Mouse (Mus musculus): ENCODE measurements at regions not wholly inside any gene's neighbourhood (a gene's known extent, or its start where the extent isn't known, plus 50 kb on each side); places are given as distances from the start of the nearest gene placed in this dataset.

GRCm38 (mm10) chr4:72382517-72383147, 181.9 kb upstream of the Tle1 start:
- Histone ChIP-seq H3K27me3 (ENCODE audit: insufficient read depth, low read length) (no peaks in the 10 kb centered on the region; the same call in 1 of the 2 replicates), H3K36me3 (ENCODE audit: insufficient read depth, low read length) (no peaks in the 10 kb centered on the region), H3K9ac (replicated peaks; ENCODE audit: low read length, poor library complexity, severe bottlenecking) (no peak overlapping the region), H3K4me2 (ENCODE audit: low read depth, low read length, poor library complexity, severe bottlenecking) (peak overlapping the region; percentile 30), H3K4me3 (ENCODE audit: low read depth, low read length) (no peak overlapping the region), H3K27ac (ENCODE audit: low read depth, low read length) (no peak overlapping the region), H3K4me1 (ENCODE audit: insufficient read depth, low read length) (no peaks in the 10 kb centered on the region), H3K9me3 (ENCODE audit: low read length) (no peaks in the 10 kb centered on the region)
- DNase-seq (ENCODE audit: low spot score) (peak; percentile 55), ATAC-seq (ENCODE audit: low FRiP score) (peak; percentile 80)
- no peak for TF ChIP-seq CTCF (IDR thresholded peaks at IDR 0.05)
- 20% methylated on average over 11 of the region's 11 CpGs for WGBS

- H3K4me2 ChIP-seq (ENCODE audit: low read depth, low read length, poor library complexity, severe bottlenecking), result no peak overlapping the region
- no peaks in the 10 kb centered on the region for H3K4me1 ChIP-seq (ENCODE audit: insufficient read depth, low read length)
- ATAC-seq (ENCODE audit: low FRiP score) (no peak), DNase-seq (ENCODE audit: low spot score) (no peak)
- no peaks in the 10 kb centered on the region for H3K36me3 ChIP-seq (ENCODE audit: insufficient read depth, low read length)
- H3K4me3 ChIP-seq (ENCODE audit: low read depth, low read length), result no peak overlapping the region
- WGBS, result 43% methylated on average over 6 of the region's 6 CpGs
- no peak overlapping the region for H3K27ac ChIP-seq (ENCODE audit: low read depth, low read length)
- H3K27me3 ChIP-seq (ENCODE audit: insufficient read depth, low read length), result no peaks in the 10 kb centered on the region; the same call in 1 of the 2 replicates
- H3K9me3 ChIP-seq (ENCODE audit: low read length), result no peaks in the 10 kb centered on the region
- no peak overlapping the region for H3K9ac ChIP-seq (replicated peaks; ENCODE audit: low read length, poor library complexity, severe bottlenecking)
- no peak for TF ChIP-seq CTCF (IDR thresholded peaks at IDR 0.05)
These were observed 181.0 kb upstream of the Tle1 start for GRCm38 (mm10) chr4:72381742-72382141.

- WGBS, result 25% methylated on average over 3 of the region's 3 CpGs
- no peaks in the 10 kb centered on the region; the same call in 1 of the 2 replicates for H3K27me3 ChIP-seq (ENCODE audit: insufficient read depth, low read length)
- H3K9ac ChIP-seq (replicated peaks; ENCODE audit: low read length, poor library complexity, severe bottlenecking), result no peak overlapping the region
- H3K36me3 ChIP-seq (ENCODE audit: insufficient read depth, low read length), result no peaks in the 10 kb centered on the region
- H3K4me2 ChIP-seq (ENCODE audit: low read depth, low read length, poor library complexity, severe bottlenecking), result no peak overlapping the region
- no peak overlapping the region for H3K27ac ChIP-seq (ENCODE audit: low read depth, low read length)
- H3K9me3 ChIP-seq (ENCODE audit: low read length), result no peaks in the 10 kb centered on the region
- DNase-seq (ENCODE audit: low spot score), result peak; percentile 57
- TF ChIP-seq CTCF (IDR thresholded peaks at IDR 0.05), result no peak
- H3K4me3 ChIP-seq (ENCODE audit: low read depth, low read length), result no peak overlapping the region
- H3K4me1 ChIP-seq (ENCODE audit: insufficient read depth, low read length), result no peaks in the 10 kb centered on the region
- no peak for ATAC-seq (ENCODE audit: low FRiP score)
These were observed 180.4 kb upstream of the Tle1 start for GRCm38 (mm10) chr4:72381116-72381515.

- DNase-seq (ENCODE audit: low spot score) (no peak), ATAC-seq (ENCODE audit: low FRiP score) (no peak)
- Histone ChIP-seq H3K27me3 (ENCODE audit: insufficient read depth, low read length) (no peaks in the 10 kb centered on the region), H3K36me3 (ENCODE audit: insufficient read depth, low read length) (no peaks in the 10 kb centered on the region), H3K4me2 (ENCODE audit: low read depth, low read length, poor library complexity, severe bottlenecking) (no peak overlapping the region), H3K4me3 (ENCODE audit: low read depth, low read length) (no peak overlapping the region), H3K9ac (replicated peaks; ENCODE audit: low read length, poor library complexity, severe bottlenecking) (no peak overlapping the region), H3K27ac (ENCODE audit: low read depth, low read length) (no peak overlapping the region), H3K9me3 (ENCODE audit: low read length) (no peaks in the 10 kb centered on the region), H3K4me1 (ENCODE audit: insufficient read depth, low read length) (no peaks in the 10 kb centered on the region)
- no peak for TF ChIP-seq CTCF (IDR thresholded peaks at IDR 0.05)
- WGBS, result 83% methylated on average over 1 of the region's 1 CpGs
These were observed 178.8 kb upstream of the Tle1 start for GRCm38 (mm10) chr4:72379515-72379914.

- no peak overlapping the region for H3K4me3 ChIP-seq (ENCODE audit: low read depth, low read length)
- H3K4me2 ChIP-seq (ENCODE audit: low read depth, low read length, poor library complexity, severe bottlenecking), result no peak overlapping the region
- no peak overlapping the region for H3K9ac ChIP-seq (replicated peaks; ENCODE audit: low read length, poor library complexity, severe bottlenecking)
- H3K4me1 ChIP-seq (ENCODE audit: insufficient read depth, low read length), result no peaks in the 10 kb centered on the region
- no peaks in the 10 kb centered on the region for H3K27me3 ChIP-seq (ENCODE audit: insufficient read depth, low read length)
- H3K36me3 ChIP-seq (ENCODE audit: insufficient read depth, low read length), result no peaks in the 10 kb centered on the region
- no peak for TF ChIP-seq CTCF (IDR thresholded peaks at IDR 0.05)
- H3K9me3 ChIP-seq (ENCODE audit: low read length), result no peaks in the 10 kb centered on the region
- no peak overlapping the region for H3K27ac ChIP-seq (ENCODE audit: low read depth, low read length)
- DNase-seq (ENCODE audit: low spot score), result no peak
- no peak for ATAC-seq (ENCODE audit: low FRiP score)
These were observed 178.3 kb upstream of the Tle1 start for GRCm38 (mm10) chr4:72379011-72379410.

GRCm38 (mm10) chr4:72377520-72377919, 176.8 kb upstream of the Tle1 start:
- TF ChIP-seq CTCF (IDR thresholded peaks at IDR 0.05), result no peak
- Histone ChIP-seq H3K4me3 (ENCODE audit: low read depth, low read length) (no peak overlapping the region), H3K27me3 (ENCODE audit: insufficient read depth, low read length) (no peaks in the 10 kb centered on the region), H3K4me2 (ENCODE audit: low read depth, low read length, poor library complexity, severe bottlenecking) (no peak overlapping the region), H3K36me3 (ENCODE audit: insufficient read depth, low read length) (no peaks in the 10 kb centered on the region), H3K4me1 (ENCODE audit: insufficient read depth, low read length) (no peaks in the 10 kb centered on the region), H3K27ac (ENCODE audit: low read depth, low read length) (no peak overlapping the region), H3K9ac (replicated peaks; ENCODE audit: low read length, poor library complexity, severe bottlenecking) (no peak overlapping the region), H3K9me3 (ENCODE audit: low read length) (no peaks in the 10 kb centered on the region)
- WGBS, result 26% methylated on average over 1 of the region's 1 CpGs
- ATAC-seq (ENCODE audit: low FRiP score), result no peak
- DNase-seq (ENCODE audit: low spot score), result peak; percentile 26

Data from midbrain, postnatal 0 days (tissue).